Mouse (Mus musculus): Measurements from ENCODE around the gene Arhgap42. TPM values are rescaled to one million over a fixed set of nuclear protein-coding genes. Genes with fewer than 3 reads are reported as not detected.

Arhgap42 gene
- polyA plus RNA-seq, 1 experiment from 2014 or later: 43.0 TPM

DNA sequence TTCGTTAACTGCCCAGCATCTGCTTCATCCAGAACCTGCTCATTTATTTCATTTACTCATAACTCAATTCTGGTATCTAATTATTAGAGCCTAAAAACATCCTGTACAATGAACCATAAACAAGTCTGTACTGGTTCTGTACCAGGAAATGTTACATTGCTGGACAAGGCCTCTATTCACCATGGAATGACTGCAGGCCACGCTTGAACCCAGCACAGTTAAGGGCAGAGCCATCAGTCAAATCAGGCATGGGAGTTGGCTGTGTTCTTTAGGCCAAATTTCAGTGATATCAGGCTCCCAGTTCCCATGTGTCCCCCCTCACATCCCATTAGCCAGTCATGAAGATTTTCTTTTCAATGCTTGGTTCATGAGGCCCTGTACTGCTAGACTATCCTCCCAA lies 20.6 kb downstream of the Arhgap42 start:
- H3K36me3 ChIP-seq (ENCODE audit: control insufficient read depth, insufficient read depth, low read length): no peaks in the 10 kb centered on the region
- WGBS: 71% methylated on average over 2 of the region's 2 CpGs

DNA sequence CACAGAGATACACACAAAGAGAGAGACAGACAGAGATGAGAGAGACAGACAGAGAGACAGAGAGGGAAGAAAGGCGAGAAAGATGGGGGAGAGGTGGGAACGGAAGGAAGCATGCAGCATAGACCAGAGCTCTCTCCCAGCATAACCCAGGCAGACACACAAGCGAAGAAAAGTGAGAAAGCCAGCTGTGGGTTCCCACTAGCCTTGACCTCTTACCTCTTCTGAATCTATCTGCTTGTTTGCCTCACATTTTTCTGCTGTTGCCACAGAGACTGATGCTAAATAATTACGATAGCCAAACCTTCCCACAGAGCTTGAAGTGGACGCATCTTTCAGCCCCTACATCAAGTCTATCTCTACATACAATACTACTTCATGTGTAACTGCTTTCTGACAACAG lies 24.1 kb downstream of the Arhgap42 start:
- Histone ChIP-seq H3K9me3 (ENCODE audit: control insufficient read depth, low read length) (no peaks in the 10 kb centered on the region), H3K27me3 (ENCODE audit: control insufficient read depth, insufficient read depth, low read length) (no peaks in the 10 kb centered on the region), H3K4me3 (ENCODE audit: low read depth, low read length) (no peak overlapping the region), H3K27ac (replicated peaks; ENCODE audit: low read depth, low read length) (no peak overlapping the region), H3K36me3 (ENCODE audit: control insufficient read depth, insufficient read depth, low read length) (no peaks in the 10 kb centered on the region), H3K4me2 (ENCODE audit: low read depth, severe bottlenecking) (no peak overlapping the region), H3K9ac (ENCODE audit: low read length) (no peak overlapping the region), H3K4me1 (ENCODE audit: control insufficient read depth, insufficient read depth, low read length) (no peaks in the 10 kb centered on the region)
- no peak for DNase-seq (ENCODE audit: low spot score)
- WGBS: 83% methylated on average over 5 of the region's 5 CpGs
- no peak for ATAC-seq (ENCODE audit: insufficient number of reproducible peaks, low FRiP score, low TSS enrichment, low read depth)

More for the DNA sequence above, 20.6 kb downstream of the Arhgap42 start:
- Histone ChIP-seq H3K27ac (replicated peaks; ENCODE audit: low read depth, low read length) (no peak overlapping the region), H3K4me3 (ENCODE audit: low read depth, low read length) (no peak overlapping the region), H3K9me3 (ENCODE audit: control insufficient read depth, low read length) (no peaks in the 10 kb centered on the region), H3K27me3 (ENCODE audit: control insufficient read depth, insufficient read depth, low read length) (no peaks in the 10 kb centered on the region), H3K4me1 (ENCODE audit: control insufficient read depth, insufficient read depth, low read length) (peaks cover under 1% of the 10 kb centered on the region; the same call in 1 of the 2 replicates), H3K9ac (ENCODE audit: low read length) (no peak overlapping the region), H3K4me2 (ENCODE audit: low read depth, severe bottlenecking) (no peak overlapping the region)
- DNase-seq (ENCODE audit: low spot score) (no peak), ATAC-seq (ENCODE audit: insufficient number of reproducible peaks, low FRiP score, low TSS enrichment, low read depth) (no peak)

DNA sequence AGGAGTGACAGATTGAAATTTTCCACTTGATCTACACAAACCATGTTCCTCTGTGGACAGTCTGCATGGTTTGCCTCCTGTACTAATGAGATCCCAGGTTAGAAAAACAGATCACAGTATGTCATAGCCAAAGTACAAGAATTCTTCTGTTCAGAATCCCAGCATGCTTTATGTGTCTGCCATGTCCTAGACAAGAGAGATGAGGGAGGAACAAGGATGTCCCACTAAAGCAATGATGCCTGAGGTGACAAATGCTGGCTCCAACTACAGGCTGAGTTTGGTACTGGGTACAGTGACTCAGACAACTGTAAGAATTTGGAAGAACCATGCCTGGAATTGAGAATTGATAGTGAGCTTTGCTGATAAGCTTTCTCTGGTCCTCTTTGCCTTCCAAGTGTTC lies 24.6 kb downstream of the Arhgap42 start:
- no peak overlapping the region for H3K4me2 ChIP-seq (ENCODE audit: low read depth, severe bottlenecking)
- no peak overlapping the region for H3K9ac ChIP-seq (ENCODE audit: low read length)
- H3K4me1 ChIP-seq (ENCODE audit: control insufficient read depth, insufficient read depth, low read length): no peaks in the 10 kb centered on the region
- H3K27me3 ChIP-seq (ENCODE audit: control insufficient read depth, insufficient read depth, low read length): no peaks in the 10 kb centered on the region
- no peak for ATAC-seq (ENCODE audit: insufficient number of reproducible peaks, low FRiP score, low TSS enrichment, low read depth)
- no peak for DNase-seq (ENCODE audit: low spot score)
- no peaks in the 10 kb centered on the region for H3K9me3 ChIP-seq (ENCODE audit: control insufficient read depth, low read length)
- H3K4me3 ChIP-seq (ENCODE audit: low read depth, low read length): no peak overlapping the region
- no peaks in the 10 kb centered on the region for H3K36me3 ChIP-seq (ENCODE audit: control insufficient read depth, insufficient read depth, low read length)
- no peak overlapping the region for H3K27ac ChIP-seq (replicated peaks; ENCODE audit: low read depth, low read length)

DNA sequence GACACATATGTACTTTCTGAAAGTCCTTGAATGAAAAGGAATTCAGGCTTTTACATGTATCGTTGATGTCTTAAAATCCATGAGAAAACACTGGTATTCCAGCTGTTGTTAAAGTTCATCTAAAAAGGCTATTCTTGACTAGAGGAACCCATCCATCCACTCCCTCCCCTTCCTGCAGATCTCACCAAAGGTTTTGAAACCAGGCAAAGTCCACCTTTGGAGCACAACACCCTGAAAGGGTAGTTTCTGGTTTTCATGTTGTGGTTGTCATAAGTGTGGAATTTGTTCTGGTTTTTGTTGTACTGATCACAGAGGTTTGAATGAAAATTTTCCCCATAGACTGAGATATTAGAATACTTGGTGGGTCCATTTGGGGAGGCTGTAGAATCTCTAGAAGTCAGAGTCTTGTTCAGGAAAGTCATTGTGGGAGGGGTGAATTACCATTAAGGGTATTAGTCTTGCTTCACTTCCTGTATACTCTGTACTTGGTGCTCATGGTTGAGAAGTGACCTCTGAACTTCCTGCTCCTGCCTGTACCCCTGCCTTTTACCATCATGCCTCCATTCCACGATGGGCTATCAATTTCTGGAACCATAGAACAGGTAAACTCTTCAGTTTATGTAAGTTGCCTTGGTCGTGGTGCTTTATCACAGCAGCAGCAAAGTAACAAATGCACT lies 27.4 kb downstream of the Arhgap42 start:
- H3K9ac ChIP-seq (ENCODE audit: low read length): no peak overlapping the region
- ATAC-seq (ENCODE audit: insufficient number of reproducible peaks, low FRiP score, low TSS enrichment, low read depth) (no peak), DNase-seq (ENCODE audit: low spot score) (no peak)
- no peak overlapping the region for H3K27ac ChIP-seq (replicated peaks; ENCODE audit: low read depth, low read length)
- no peaks in the 10 kb centered on the region for H3K36me3 ChIP-seq (ENCODE audit: control insufficient read depth, insufficient read depth, low read length)
- no peaks in the 10 kb centered on the region for H3K4me1 ChIP-seq (ENCODE audit: control insufficient read depth, insufficient read depth, low read length)
- no peaks in the 10 kb centered on the region for H3K9me3 ChIP-seq (ENCODE audit: control insufficient read depth, low read length)
- H3K4me3 ChIP-seq (ENCODE audit: low read depth, low read length): no peak overlapping the region
- no peak overlapping the region for H3K4me2 ChIP-seq (ENCODE audit: low read depth, severe bottlenecking)
- no peaks in the 10 kb centered on the region for H3K27me3 ChIP-seq (ENCODE audit: control insufficient read depth, insufficient read depth, low read length)
- 83% methylated on average over 3 of the region's 3 CpGs for WGBS

DNA sequence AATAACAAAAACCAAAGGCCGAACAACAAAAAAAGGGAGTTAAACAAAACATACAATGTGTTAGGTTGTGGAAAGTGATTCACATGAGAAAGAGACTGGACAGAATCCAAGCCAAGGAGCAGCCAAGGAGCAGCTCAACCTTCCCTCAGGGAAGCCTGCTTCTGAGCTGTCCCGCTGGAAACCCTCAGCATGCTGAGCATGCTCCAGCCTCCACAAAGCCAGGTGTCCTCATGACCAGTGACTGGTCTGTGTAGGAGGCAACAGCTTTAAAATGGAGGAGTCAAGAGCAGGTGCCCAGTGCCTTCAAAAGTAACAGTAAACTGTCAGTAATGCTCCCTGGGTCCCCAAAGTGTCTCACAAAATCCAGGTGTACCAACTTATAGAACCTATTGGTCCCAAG lies 28.4 kb downstream of the Arhgap42 start:
- H3K27me3 ChIP-seq (ENCODE audit: control insufficient read depth, insufficient read depth, low read length): no peaks in the 10 kb centered on the region
- DNase-seq (ENCODE audit: low spot score): no peak
- no peak overlapping the region for H3K4me3 ChIP-seq (ENCODE audit: low read depth, low read length)
- H3K4me1 ChIP-seq (ENCODE audit: control insufficient read depth, insufficient read depth, low read length): no peaks in the 10 kb centered on the region
- no peak overlapping the region for H3K4me2 ChIP-seq (ENCODE audit: low read depth, severe bottlenecking)
- no peak overlapping the region for H3K9ac ChIP-seq (ENCODE audit: low read length)
- H3K9me3 ChIP-seq (ENCODE audit: control insufficient read depth, low read length): no peaks in the 10 kb centered on the region
- no peak overlapping the region for H3K27ac ChIP-seq (replicated peaks; ENCODE audit: low read depth, low read length)
- no peaks in the 10 kb centered on the region for H3K36me3 ChIP-seq (ENCODE audit: control insufficient read depth, insufficient read depth, low read length)
- no peak for ATAC-seq (ENCODE audit: insufficient number of reproducible peaks, low FRiP score, low TSS enrichment, low read depth)
- 87% methylated on average over 2 of the region's 2 CpGs for WGBS

DNA sequence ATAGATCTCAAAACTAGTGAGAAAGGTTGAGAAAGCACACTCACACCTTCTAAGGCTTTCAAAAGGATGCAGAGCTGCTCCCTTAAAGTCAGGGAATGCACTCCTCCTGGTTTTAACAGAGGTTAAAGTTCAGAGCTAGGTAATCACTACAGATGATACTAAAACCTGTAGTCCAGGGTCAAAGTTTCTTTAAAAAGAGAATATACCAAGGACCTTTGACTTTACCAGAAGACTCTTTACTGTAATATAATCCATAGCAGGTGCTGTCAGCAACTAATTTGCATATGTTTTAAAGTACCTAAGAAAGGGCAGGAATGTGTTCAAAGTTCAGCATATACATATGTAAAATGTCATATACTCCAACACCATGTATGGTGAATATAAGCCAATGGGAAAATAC lies 30.7 kb downstream of the Arhgap42 start:
- H3K27me3 ChIP-seq (ENCODE audit: control insufficient read depth, insufficient read depth, low read length): no peaks in the 10 kb centered on the region
- H3K27ac ChIP-seq (replicated peaks; ENCODE audit: low read depth, low read length): no peak overlapping the region
- H3K4me1 ChIP-seq (ENCODE audit: control insufficient read depth, insufficient read depth, low read length): no peaks in the 10 kb centered on the region
- no peaks in the 10 kb centered on the region for H3K9me3 ChIP-seq (ENCODE audit: control insufficient read depth, low read length)
- no peak for DNase-seq (ENCODE audit: low spot score)
- no peak overlapping the region for H3K4me2 ChIP-seq (ENCODE audit: low read depth, severe bottlenecking)
- no peak overlapping the region for H3K9ac ChIP-seq (ENCODE audit: low read length)
- ATAC-seq (ENCODE audit: insufficient number of reproducible peaks, low FRiP score, low TSS enrichment, low read depth): no peak
- H3K36me3 ChIP-seq (ENCODE audit: control insufficient read depth, insufficient read depth, low read length): no peaks in the 10 kb centered on the region
- H3K4me3 ChIP-seq (ENCODE audit: low read depth, low read length): no peak overlapping the region

DNA sequence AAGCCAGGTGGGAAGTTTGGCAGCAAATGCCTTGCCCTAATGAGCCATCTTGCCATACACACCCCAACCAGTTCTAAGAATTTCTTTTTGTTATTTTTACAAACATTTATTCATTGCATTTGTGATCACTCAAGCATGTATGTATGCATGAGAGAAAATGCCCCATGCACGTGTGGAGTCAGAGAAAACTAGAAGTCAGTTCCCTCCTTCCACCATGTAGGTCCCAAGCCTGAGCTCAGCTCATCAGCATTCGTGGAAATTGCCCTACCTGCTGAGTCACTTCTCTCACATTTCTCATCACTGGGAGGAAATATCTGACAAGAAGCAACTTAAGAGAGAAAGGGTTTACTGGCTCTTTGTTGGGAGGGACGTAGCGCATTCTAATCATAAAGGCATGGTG lies 31.6 kb downstream of the Arhgap42 start:
- no peak overlapping the region for H3K9ac ChIP-seq (ENCODE audit: low read length)
- WGBS: 72% methylated on average over 4 of the region's 4 CpGs
- no peak for DNase-seq (ENCODE audit: low spot score)
- H3K9me3 ChIP-seq (ENCODE audit: control insufficient read depth, low read length): no peaks in the 10 kb centered on the region
- H3K27ac ChIP-seq (replicated peaks; ENCODE audit: low read depth, low read length): no peak overlapping the region
- no peak for ATAC-seq (ENCODE audit: insufficient number of reproducible peaks, low FRiP score, low TSS enrichment, low read depth)
- H3K4me2 ChIP-seq (ENCODE audit: low read depth, severe bottlenecking): no peak overlapping the region
- no peaks in the 10 kb centered on the region for H3K4me1 ChIP-seq (ENCODE audit: control insufficient read depth, insufficient read depth, low read length)
- no peaks in the 10 kb centered on the region for H3K27me3 ChIP-seq (ENCODE audit: control insufficient read depth, insufficient read depth, low read length)
- H3K4me3 ChIP-seq (ENCODE audit: low read depth, low read length): no peak overlapping the region
- no peaks in the 10 kb centered on the region for H3K36me3 ChIP-seq (ENCODE audit: control insufficient read depth, insufficient read depth, low read length)

DNA sequence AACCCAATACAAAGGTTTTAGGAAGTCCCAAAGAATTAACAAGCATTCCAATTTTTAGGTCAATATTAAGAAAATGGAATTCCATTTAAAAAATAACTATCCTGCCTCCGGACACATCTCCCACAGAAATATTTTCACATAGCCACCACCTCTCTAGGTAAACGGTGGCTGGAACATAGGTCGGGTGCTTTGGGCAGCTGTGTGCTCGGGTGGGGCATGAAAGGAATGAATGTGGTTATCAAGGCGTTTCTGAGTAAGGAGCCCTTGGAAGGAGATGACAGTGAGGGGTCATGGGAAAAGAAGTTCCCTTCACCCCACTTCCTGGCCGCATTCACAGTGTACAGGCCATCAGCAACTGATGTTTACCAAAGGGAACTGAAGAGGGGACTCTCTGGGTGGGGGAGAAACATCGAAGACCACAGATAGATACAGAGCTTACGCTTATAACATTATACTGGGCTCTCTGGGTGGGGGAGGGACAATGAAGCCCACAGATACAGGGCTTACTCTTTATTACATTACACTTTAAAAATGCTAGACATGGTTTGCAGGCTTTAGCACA lies 38.0 kb downstream of the Arhgap42 start:
- DNase-seq (ENCODE audit: low spot score) (no peak), ATAC-seq (ENCODE audit: insufficient number of reproducible peaks, low FRiP score, low TSS enrichment, low read depth) (no peak)
- Histone ChIP-seq H3K4me2 (ENCODE audit: low read depth, severe bottlenecking) (no peak overlapping the region), H3K9me3 (ENCODE audit: control insufficient read depth, low read length) (no peaks in the 10 kb centered on the region), H3K4me1 (ENCODE audit: control insufficient read depth, insufficient read depth, low read length) (peaks cover 2% of the 10 kb centered on the region; the same call in 1 of the 2 replicates), H3K27me3 (ENCODE audit: control insufficient read depth, insufficient read depth, low read length) (no peaks in the 10 kb centered on the region), H3K36me3 (ENCODE audit: control insufficient read depth, insufficient read depth, low read length) (no peaks in the 10 kb centered on the region), H3K27ac (replicated peaks; ENCODE audit: low read depth, low read length) (no peak overlapping the region), H3K9ac (ENCODE audit: low read length) (no peak overlapping the region), H3K4me3 (ENCODE audit: low read depth, low read length) (no peak overlapping the region)
- 82% methylated on average over 8 of the region's 8 CpGs for WGBS
